Mouse (Mus musculus): ENCODE data around the gene Tex2. TPM values are rescaled to one million over a fixed set of nuclear protein-coding genes. Genes with fewer than 3 reads are reported as not detected.
"Not testable (repeated sequence)": the region's sequence is repeated elsewhere in the genome, so short reads cannot be mapped to it uniquely, and the experiment has no call there.

Gene Tex2
- polyA plus RNA-seq, 1 experiment from 2014 or later, result 39.5 TPM

GRCm38 (mm10) chr11:106502631-106503424, 110.4 kb downstream of the Tex2 start:
- no peak overlapping the region for H3K27ac ChIP-seq (ENCODE audit: low read depth, low read length)

DNA sequence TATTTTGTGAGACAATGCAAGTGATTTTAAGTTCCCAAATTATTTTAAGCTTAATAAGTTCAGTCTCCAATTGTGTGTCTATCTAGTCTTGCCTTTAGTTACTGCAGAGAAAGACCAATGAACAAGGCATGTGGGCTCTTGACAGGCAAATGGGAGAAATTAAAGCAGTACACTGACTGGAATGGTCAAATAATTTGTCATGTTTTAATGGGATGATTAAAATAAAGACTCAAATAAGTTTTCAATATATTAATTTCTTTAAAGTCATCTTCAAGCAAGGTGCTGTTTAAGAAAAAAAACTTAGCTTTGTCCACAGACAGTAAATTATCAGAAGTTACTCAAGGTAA, 111.1 kb downstream of the Tex2 start:
- peak overlapping the region; percentile 99; the same call in 1 of the 2 replicates for H3K9ac ChIP-seq (replicated peaks; ENCODE audit: low read depth, low read length)
- ATAC-seq (ENCODE audit: low read depth), result no peak
- no peaks in the 10 kb centered on the region for H3K27me3 ChIP-seq (ENCODE audit: control insufficient read depth, insufficient read depth, low read length)
- H3K9me3 ChIP-seq (ENCODE audit: control insufficient read depth, low read length), result no peaks in the 10 kb centered on the region
- H3K4me1 ChIP-seq (ENCODE audit: control insufficient read depth, insufficient read depth, low read length), result 0 out of 2 replicates have a peak, but pooled peaks cover 8% of the 10 kb centered on the region
- H3K4me3 ChIP-seq (ENCODE audit: low read depth, low read length), result no peak overlapping the region; the same call in 1 of the 2 replicates
- H3K36me3 ChIP-seq (ENCODE audit: control insufficient read depth, insufficient read depth, low read length), result no peaks in the 10 kb centered on the region
- peak overlapping the region; percentile 90 for H3K4me2 ChIP-seq (ENCODE audit: low read depth, low read length)
- H3K27ac ChIP-seq (ENCODE audit: low read depth, low read length), result no peak overlapping the region; the same call in 1 of the 2 replicates

More at GRCm38 (mm10) chr11:106502631-106503424, 110.4 kb downstream of the Tex2 start:
- H3K4me3 ChIP-seq (ENCODE audit: low read depth, low read length), result no peak overlapping the region
- 0 out of 2 replicates have a peak, but pooled peaks cover 8% of the 10 kb centered on the region for H3K4me1 ChIP-seq (ENCODE audit: control insufficient read depth, insufficient read depth, low read length)
- no peak overlapping the region for H3K4me2 ChIP-seq (ENCODE audit: low read depth, low read length)
- no peak for ATAC-seq (ENCODE audit: low read depth)
- H3K27me3 ChIP-seq (ENCODE audit: control insufficient read depth, insufficient read depth, low read length), result no peaks in the 10 kb centered on the region
- H3K9me3 ChIP-seq (ENCODE audit: control insufficient read depth, low read length), result no peaks in the 10 kb centered on the region
- 57% methylated on average over 13 of the region's 13 CpGs for WGBS
- 0 out of 2 replicates have a peak, but pooled peaks cover under 1% of the 10 kb centered on the region for H3K36me3 ChIP-seq (ENCODE audit: control insufficient read depth, insufficient read depth, low read length)
- H3K9ac ChIP-seq (replicated peaks; ENCODE audit: low read depth, low read length), result no peak overlapping the region

DNA sequence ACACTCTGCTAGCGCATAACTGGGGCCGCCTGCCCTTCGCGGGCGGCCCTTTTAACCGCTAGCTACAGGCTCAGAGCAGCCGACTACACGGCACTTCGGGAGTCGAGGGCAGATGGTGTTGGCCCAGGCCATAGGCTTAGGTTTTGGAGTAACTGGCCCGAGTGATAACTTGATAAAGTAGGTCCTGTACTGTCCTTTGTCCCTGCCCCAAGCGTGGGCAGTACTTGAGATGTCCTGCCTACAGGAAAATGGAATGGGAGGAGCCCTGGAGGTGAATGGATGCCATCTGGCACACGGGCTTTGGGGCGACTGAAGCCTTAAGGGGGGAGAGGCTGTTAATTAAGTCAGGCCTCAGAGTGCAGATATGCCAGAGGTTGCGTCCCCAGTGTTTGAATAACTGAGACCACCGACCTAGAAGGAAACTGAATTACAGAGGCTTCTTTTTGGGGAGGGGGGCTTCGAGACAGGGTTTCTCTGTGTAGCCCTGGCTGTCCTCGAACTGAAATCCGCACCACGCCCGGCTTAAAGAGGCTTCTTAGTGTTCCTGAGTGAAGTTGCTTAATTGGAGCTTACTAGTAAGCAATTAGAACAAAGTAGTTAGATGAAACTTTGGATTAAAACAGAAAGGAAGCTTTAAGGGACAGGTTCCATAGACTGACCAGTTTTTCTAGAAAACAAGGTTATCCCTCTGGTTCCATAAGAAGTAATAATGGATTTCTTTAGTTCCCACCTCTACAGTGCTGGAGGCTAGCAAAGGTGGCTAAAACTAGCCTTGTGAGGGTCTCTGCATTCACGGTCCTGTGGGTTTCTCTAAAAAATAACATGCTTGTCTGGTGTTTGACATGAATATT, 111.7 kb downstream of the Tex2 start:
- ATAC-seq (ENCODE audit: low read depth), result peak; percentile 76
- under 1% methylated on average over 22 of the region's 22 CpGs for WGBS
- H3K9ac ChIP-seq (replicated peaks; ENCODE audit: low read depth, low read length), result peak overlapping the region; percentile 99
- no peaks in the 10 kb centered on the region for H3K36me3 ChIP-seq (ENCODE audit: control insufficient read depth, insufficient read depth, low read length)
- H3K4me1 ChIP-seq (ENCODE audit: control insufficient read depth, insufficient read depth, low read length), result 0 out of 2 replicates have a peak, but pooled peaks cover 8% of the 10 kb centered on the region
- peak overlapping the region; percentile 90 for H3K4me2 ChIP-seq (ENCODE audit: low read depth, low read length)
- H3K4me3 ChIP-seq (ENCODE audit: low read depth, low read length), result peak overlapping the region; percentile 98
- no peaks in the 10 kb centered on the region for H3K27me3 ChIP-seq (ENCODE audit: control insufficient read depth, insufficient read depth, low read length)
- H3K9me3 ChIP-seq (ENCODE audit: control insufficient read depth, low read length), result no peaks in the 10 kb centered on the region
- peak overlapping the region; percentile 96 for H3K27ac ChIP-seq (ENCODE audit: low read depth, low read length)

DNA sequence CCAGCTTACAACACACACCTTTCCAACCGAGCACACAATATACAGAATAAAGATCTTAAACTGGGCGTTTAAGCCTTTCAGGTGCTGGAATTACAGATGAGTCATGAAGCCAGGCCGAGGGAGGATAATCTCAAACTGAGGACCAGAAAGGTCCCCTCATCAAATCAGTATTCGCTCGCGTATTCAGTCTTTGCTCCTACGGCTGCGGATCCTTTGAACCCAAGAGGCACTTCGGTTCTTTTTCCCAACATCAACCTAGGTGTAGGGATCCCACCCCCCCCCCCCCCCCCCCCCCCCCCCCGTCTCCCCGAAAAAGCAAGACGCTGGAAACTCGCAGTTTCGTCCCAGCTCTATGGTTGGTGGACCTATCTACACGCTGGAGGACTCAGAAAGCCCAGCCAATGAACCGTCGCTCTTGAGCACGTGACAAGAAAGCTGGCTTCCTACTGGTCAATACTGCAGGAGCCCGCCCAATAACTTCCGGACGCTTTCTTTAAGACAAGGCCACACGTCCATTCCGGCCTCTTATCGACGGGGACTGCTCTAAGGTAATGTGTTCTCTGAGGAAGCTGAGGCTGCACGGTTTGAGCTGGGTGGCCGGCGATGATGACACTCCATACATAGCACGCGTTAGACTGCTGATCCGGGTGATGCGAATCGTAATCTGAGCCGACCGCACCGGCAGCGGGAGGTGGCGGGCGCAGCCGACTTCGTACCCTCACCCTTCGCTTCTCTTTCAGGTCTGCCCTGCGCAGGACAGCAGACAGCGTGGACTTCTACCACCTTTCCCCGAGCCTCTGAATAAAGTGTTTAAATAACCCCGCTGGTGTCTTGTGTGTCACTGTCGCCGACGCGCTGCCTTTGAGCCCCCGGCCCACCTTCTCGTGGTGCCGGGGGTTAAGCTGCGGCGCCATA, 112.6 kb downstream of the Tex2 start:
- Histone ChIP-seq H3K36me3 (ENCODE audit: control insufficient read depth, insufficient read depth, low read length) (no peaks in the 10 kb centered on the region), H3K9me3 (ENCODE audit: control insufficient read depth, low read length) (no peaks in the 10 kb centered on the region), H3K4me1 (ENCODE audit: control insufficient read depth, insufficient read depth, low read length) (0 out of 2 replicates have a peak, but pooled peaks cover 8% of the 10 kb centered on the region), H3K9ac (replicated peaks; ENCODE audit: low read depth, low read length) (peak overlapping the region; percentile 99), H3K27ac (ENCODE audit: low read depth, low read length) (peak overlapping the region; percentile 96), H3K27me3 (ENCODE audit: control insufficient read depth, insufficient read depth, low read length) (no peaks in the 10 kb centered on the region), H3K4me2 (ENCODE audit: low read depth, low read length) (peak overlapping the region; percentile 90), H3K4me3 (ENCODE audit: low read depth, low read length) (peak overlapping the region; percentile 98)
- peak; percentile 99 for ATAC-seq (ENCODE audit: low read depth)
- WGBS, result under 1% methylated on average over 52 of the region's 55 CpGs

- no peak overlapping the region for H3K4me3 ChIP-seq (ENCODE audit: low read depth, low read length)
- no peaks in the 10 kb centered on the region for H3K9me3 ChIP-seq (ENCODE audit: control insufficient read depth, low read length)
- ATAC-seq (ENCODE audit: low read depth), result no peak
- H3K9ac ChIP-seq (replicated peaks; ENCODE audit: low read depth, low read length), result no peak overlapping the region
- H3K4me1 ChIP-seq (ENCODE audit: control insufficient read depth, insufficient read depth, low read length), result 0 out of 2 replicates have a peak, but pooled peaks cover 8% of the 10 kb centered on the region
- WGBS, result 37% methylated on average over 4 of the region's 4 CpGs
- H3K27ac ChIP-seq (ENCODE audit: low read depth, low read length), result no peak overlapping the region
- H3K36me3 ChIP-seq (ENCODE audit: control insufficient read depth, insufficient read depth, low read length), result no peaks in the 10 kb centered on the region
- H3K4me2 ChIP-seq (ENCODE audit: low read depth, low read length), result no peak overlapping the region
- H3K27me3 ChIP-seq (ENCODE audit: control insufficient read depth, insufficient read depth, low read length), result no peaks in the 10 kb centered on the region
These were observed 114.4 kb downstream of the Tex2 start for GRCm38 (mm10) chr11:106498739-106499379.

DNA sequence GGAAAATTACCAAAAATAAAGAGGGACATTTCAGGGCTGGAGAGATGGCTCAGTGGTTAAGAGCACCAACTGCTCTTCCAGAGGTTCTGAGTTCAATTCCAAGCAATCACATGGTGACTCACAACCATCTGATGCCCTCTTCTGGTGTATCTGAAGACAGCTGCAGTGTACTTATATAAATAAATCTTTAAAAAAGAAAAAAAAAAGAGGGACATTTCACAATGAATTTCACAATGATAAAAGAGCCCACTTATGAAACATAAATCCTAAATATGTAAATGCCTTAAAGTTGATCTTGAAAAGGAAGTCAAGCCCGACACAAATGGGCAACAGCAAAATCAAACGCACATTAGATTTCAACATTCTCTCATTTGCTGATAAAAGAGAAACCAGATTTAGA, 115.3 kb downstream of the Tex2 start:
- 88% methylated on average over 2 of the region's 2 CpGs for WGBS
- Histone ChIP-seq H3K4me3 (ENCODE audit: low read depth, low read length) (no peak overlapping the region), H3K9ac (replicated peaks; ENCODE audit: low read depth, low read length) (no peak overlapping the region), H3K27me3 (ENCODE audit: control insufficient read depth, insufficient read depth, low read length) (no peaks in the 10 kb centered on the region), H3K4me2 (ENCODE audit: low read depth, low read length) (no peak overlapping the region), H3K4me1 (ENCODE audit: control insufficient read depth, insufficient read depth, low read length) (0 out of 2 replicates have a peak, but pooled peaks cover 8% of the 10 kb centered on the region), H3K27ac (ENCODE audit: low read depth, low read length) (no peak overlapping the region), H3K9me3 (ENCODE audit: control insufficient read depth, low read length) (no peaks in the 10 kb centered on the region), H3K36me3 (ENCODE audit: control insufficient read depth, insufficient read depth, low read length) (no peaks in the 10 kb centered on the region)
- no peak for ATAC-seq (ENCODE audit: low read depth)

DNA sequence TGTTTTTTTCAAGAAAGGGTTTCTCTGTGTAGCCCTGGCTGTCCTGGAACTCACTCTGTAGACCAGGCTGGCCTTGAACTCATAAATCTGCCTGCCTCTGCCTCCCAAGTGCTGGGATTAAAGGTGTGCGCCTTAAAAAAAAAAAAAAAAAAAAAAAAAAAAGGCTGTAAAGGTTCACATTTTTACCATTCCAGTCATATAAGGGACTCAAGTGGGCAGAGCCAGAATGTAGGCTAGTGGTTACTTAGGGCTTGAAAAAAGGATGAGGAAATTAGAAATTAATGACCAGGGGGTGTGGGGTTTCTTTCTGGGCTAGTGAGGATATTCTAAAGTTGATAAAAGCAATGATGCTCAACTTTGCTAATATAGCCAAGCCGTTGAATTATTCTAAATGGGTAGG, 116.2 kb downstream of the Tex2 start:
- not testable (repeated sequence) for H3K27ac ChIP-seq (ENCODE audit: low read depth, low read length); H3K4me1 ChIP-seq (ENCODE audit: control insufficient read depth, insufficient read depth, low read length); H3K36me3 ChIP-seq (ENCODE audit: control insufficient read depth, insufficient read depth, low read length); H3K9me3 ChIP-seq (ENCODE audit: control insufficient read depth, low read length); ATAC-seq (ENCODE audit: low read depth); H3K27me3 ChIP-seq (ENCODE audit: control insufficient read depth, insufficient read depth, low read length); H3K9ac ChIP-seq (replicated peaks; ENCODE audit: low read depth, low read length); H3K4me3 ChIP-seq (ENCODE audit: low read depth, low read length); H3K4me2 ChIP-seq (ENCODE audit: low read depth, low read length)
- WGBS, result 97% methylated on average over 2 of the region's 2 CpGs

- ATAC-seq (ENCODE audit: low read depth), result no peak
- no peaks in the 10 kb centered on the region for H3K27me3 ChIP-seq (ENCODE audit: control insufficient read depth, insufficient read depth, low read length)
- H3K36me3 ChIP-seq (ENCODE audit: control insufficient read depth, insufficient read depth, low read length), result no peaks in the 10 kb centered on the region
- whole genome bisulfite sequencing, result 83% methylated on average over 7 of the region's 7 CpGs
- no peak overlapping the region for H3K4me2 ChIP-seq (ENCODE audit: low read depth, low read length)
- H3K27ac ChIP-seq (ENCODE audit: low read depth, low read length), result no peak overlapping the region
- no peaks in the 10 kb centered on the region for H3K4me1 ChIP-seq (ENCODE audit: control insufficient read depth, insufficient read depth, low read length)
- no peak overlapping the region for H3K9ac ChIP-seq (replicated peaks; ENCODE audit: low read depth, low read length)
- no peak overlapping the region for H3K4me3 ChIP-seq (ENCODE audit: low read depth, low read length)
- no peaks in the 10 kb centered on the region for H3K9me3 ChIP-seq (ENCODE audit: control insufficient read depth, low read length)
These were observed 120.1 kb downstream of the Tex2 start for GRCm38 (mm10) chr11:106492984-106493669.

Data from neural tube, embryonic 14.5 days (tissue).